Mouse (Mus musculus) retina, postnatal 7 days (tissue): Measurements from ENCODE around the gene Nusap1.
A peak's percentile ranks its signal among the peaks of the same experiment; 100 is the strongest.
"Not testable (repeated sequence)": the region's sequence is repeated elsewhere in the genome, so short reads cannot be mapped to it uniquely, and the experiment has no call there.

ENCODE experiments used
- DNase-seq: peaks from one replicate; pipeline ENCODE4 v3.0.0-alpha.2; 2012; ENCODE audit warnings: low read depth, low spot score

Gene Nusap1

DNA sequence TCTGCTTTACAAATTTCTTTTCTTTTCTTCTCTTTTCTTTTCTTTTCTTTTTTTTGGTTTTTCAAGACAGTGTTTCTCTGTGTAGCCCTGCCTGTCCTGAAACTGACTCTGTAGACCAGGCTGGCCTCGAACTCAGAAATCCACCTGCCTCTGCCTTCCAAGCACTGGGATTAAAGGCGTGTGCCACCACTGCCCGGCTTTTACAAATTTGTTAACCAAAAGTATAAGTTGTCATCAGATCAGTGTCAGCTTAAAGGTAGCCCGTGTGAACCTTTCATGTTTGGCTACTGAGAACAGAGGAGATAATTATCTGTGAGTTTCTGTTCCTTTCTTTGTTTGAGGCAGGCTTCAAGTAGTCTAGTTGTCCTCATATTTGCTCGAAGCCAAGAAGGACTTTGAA, 26.2 kb downstream of the Nusap1 start:
- DNase-seq: no peak

GRCm38 (mm10) chr2:119662220-119663182, 44.4 kb downstream of the Nusap1 start, which contains the start of gene Ndufaf1:
Gene Ndufaf1, minus strand, starts transcription at chr2:119662827.
- DNase-seq: peak; percentile 72

- not testable (repeated sequence) for DNase-seq
Observed at GRCm38 (mm10) chr2:119665744-119666143, 47.6 kb downstream of the Nusap1 start.

DNA sequence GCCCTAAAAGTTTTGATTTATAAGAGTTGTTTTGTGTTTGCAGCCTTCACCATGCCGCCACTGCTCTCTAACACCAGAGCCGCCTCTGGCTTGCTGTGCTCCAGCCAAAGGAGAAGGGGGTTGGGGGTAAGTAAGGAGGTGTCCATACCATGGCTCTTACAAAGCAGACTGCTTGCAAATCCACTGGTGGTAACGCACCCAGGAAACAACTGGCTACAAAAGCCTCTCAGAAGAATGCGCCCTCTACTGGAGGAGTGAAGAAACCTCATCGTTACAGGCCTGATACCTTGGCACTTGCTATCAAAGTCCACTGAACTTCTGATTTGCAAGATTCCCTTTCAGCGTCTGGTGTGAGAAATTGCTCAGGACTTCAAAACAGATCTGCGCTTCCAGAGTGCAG, 50.9 kb downstream of the Nusap1 start:
- DNase-seq: no peak

- DNase-seq: peak; percentile 86
Observed at GRCm38 (mm10) chr2:119674525-119675214, 56.6 kb downstream of the Nusap1 start, which contains the start of gene Rtf1. Gene Rtf1, plus strand, starts transcription at chr2:119675068.

DNA sequence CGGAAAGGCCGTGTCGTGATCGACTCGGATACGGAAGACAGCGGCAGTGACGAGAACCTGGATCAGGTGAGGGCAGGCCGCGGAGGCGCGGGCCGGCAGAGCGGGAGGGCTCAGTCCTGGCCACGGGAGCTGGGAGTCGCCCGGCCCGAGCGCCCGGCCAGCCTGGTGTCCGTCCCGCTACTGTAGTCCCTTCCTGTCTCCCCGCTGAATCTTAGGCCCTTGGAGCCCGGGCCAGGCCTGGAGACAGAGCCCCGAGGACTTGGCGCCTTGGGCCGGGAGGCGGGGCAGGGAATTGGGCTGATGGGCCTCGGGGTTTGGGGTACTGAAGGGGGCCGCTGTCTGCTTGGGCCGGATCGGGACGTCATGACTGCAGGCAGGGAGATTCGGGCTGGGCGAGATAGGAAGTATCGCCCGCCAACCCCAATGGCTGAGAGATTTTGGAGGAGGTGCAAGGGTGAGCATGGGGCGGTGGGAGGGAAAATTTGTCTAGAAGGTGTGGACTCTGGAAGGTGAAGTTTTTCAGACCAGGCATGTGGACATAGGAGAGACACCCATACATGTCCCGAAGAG, 57.2 kb downstream of the Nusap1 start:
- no peak for DNase-seq

DNA sequence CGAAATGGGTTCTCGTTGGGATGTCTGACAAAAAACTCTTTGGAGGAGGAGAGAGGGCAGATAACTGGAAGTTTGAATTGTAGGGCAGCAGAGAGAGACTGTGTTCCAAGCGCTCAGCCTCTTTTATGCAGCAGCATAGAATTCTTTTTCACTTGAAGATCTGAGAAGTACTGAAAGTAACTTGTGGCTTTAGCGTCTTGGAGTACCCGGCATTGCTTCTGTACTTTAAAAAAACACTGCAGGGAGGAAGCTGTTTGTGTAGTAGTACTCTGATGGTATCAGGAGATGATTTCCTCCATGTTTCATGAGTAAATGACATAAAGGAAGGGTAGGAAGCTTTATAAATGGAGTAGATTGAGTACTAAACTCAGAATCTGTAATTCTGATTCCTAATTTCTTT, 57.7 kb downstream of the Nusap1 start:
- no peak for DNase-seq

- no peak for DNase-seq
Observed at GRCm38 (mm10) chr2:119683706-119684105, 65.6 kb downstream of the Nusap1 start.

DNA sequence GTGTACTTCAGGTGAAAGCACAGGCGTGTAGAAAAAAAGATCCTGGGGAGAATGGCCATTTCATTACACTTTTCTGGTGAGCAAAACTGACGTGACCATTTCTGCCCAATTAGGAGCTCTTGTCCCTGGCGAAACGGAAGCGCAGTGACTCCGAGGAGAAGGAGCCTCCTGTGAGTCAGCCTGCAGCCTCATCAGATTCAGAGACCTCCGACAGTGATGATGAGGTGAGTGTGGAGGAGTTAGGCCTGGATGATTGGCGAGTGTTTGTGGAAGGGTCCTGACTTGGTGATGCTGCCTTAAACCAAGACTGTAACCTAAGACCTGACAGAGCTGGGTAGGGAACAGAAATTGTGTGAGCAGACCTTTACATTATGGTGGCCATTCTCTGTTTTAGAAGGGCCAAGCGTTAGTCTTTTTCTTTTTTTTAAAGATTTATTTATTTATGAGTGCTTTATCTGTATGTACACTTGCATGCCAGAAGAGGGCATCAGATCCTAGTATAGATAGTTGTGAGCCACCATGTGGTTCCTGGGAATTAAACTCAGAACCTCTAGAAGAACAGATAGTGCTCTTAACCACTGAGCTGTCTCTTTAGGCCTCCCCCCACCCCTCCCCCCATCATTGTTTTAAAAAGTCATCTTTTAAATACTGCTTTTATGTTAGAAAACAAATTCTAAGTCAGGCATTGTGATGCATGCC, 74.1 kb downstream of the Nusap1 start:
- no peak for DNase-seq

DNA sequence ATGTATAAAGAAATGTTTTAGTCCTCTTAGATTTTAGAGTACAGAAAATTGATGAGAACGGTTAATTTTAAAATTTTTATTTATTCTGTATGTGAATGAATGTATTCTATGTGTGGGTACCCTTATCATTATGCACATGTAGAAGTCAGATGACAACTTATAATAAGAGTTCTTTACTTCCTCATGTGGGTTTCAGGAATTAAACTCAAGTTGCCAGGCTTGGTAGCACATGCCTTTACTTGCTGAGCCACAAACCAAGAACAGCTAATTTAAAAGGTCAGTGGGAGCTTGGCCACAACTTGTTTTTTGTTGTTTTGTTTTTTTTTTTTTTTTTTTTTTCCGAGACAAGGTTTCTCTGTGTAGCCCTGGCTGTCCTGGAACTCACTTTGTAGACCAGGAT, 76.7 kb downstream of the Nusap1 start:
- no peak for DNase-seq

GRCm38 (mm10) chr2:119696111-119696510, 78.0 kb downstream of the Nusap1 start:
- DNase-seq: no peak

GRCm38 (mm10) chr2:119698472-119698871, 80.4 kb downstream of the Nusap1 start:
- DNase-seq: no peak

- no peak for DNase-seq
Observed at GRCm38 (mm10) chr2:119699962-119700361, 81.9 kb downstream of the Nusap1 start.
